Mouse (Mus musculus): ENCODE results near the gene Tgfb2. TPM values are rescaled to one million over a fixed set of nuclear protein-coding genes. Genes with fewer than 3 reads are reported as not detected.

The Tgfb2 gene
- 0.81 and 0.99 TPM in 2 replicates for polyA plus RNA-seq (2015; fragmentation: Nextera tagmentation; extraction: Ambion mirVana)

GRCm38 (mm10) chr1:186705915-186706248, at the start of gene Tgfb2:
Gene Tgfb2 (minus strand): TSS chr1:186705989.
- no peaks in the 10 kb centered on the region for H3K36me3 ChIP-seq (replicated peaks; ENCODE audit: insufficient read depth, low read length)
- H3K4me3 ChIP-seq (ENCODE audit: low read depth, low read length): peak within 1 kb of the TSS; percentile 58
- H3K9ac ChIP-seq (replicated peaks): peak within 1 kb of the TSS; percentile 51
- no peak for TF ChIP-seq CTCF (IDR thresholded peaks at IDR 0.05; ENCODE audit: low read depth)
- TF ChIP-seq EP300 (IDR thresholded peaks at IDR 0.05; ENCODE audit: low read depth): no peak
- H3K4me1 ChIP-seq (ENCODE audit: insufficient read depth): peaks cover 11% of the 10 kb centered on the region; the same call in 1 of the 2 replicates
- peak within 1 kb of the TSS; percentile 87 for H3K4me2 ChIP-seq (ENCODE audit: low read depth, low read length)
- no peaks in the 10 kb centered on the region for H3K9me3 ChIP-seq (ENCODE audit: low read length)
- 5% methylated on average over 12 of the region's 12 CpGs for whole genome bisulfite sequencing (ENCODE audit: insufficient replicate concordance)
- peaks cover 29% of the 10 kb centered on the region for H3K27me3 ChIP-seq (ENCODE audit: insufficient read depth, low read length)
- H3K27ac ChIP-seq (ENCODE audit: low read depth): no peak within 1 kb of the TSS
- no peak for DNase-seq
- no peak for ATAC-seq

- Histone ChIP-seq H3K4me3 (ENCODE audit: low read depth, low read length) (peak overlapping the region; percentile 74), H3K9me3 (ENCODE audit: low read length) (no peaks in the 10 kb centered on the region), H3K4me2 (ENCODE audit: low read depth, low read length) (peak overlapping the region; percentile 83), H3K27ac (ENCODE audit: low read depth) (peak overlapping the region; percentile 85), H3K9ac (replicated peaks) (peak overlapping the region; percentile 83), H3K27me3 (ENCODE audit: insufficient read depth, low read length) (no peaks in the 10 kb centered on the region), H3K36me3 (replicated peaks; ENCODE audit: insufficient read depth, low read length) (no peaks in the 10 kb centered on the region), H3K4me1 (ENCODE audit: insufficient read depth) (peaks cover 10% of the 10 kb centered on the region)
- no peak for DNase-seq
- peak; percentile 50 for ATAC-seq
- TF ChIP-seq CTCF (IDR thresholded peaks at IDR 0.05; ENCODE audit: low read depth) (no peak), EP300 (IDR thresholded peaks at IDR 0.05; ENCODE audit: low read depth) (no peak)
- 38% methylated on average over 10 of the region's 10 CpGs for WGBS (ENCODE audit: insufficient replicate concordance)
Measured at GRCm38 (mm10) chr1:186749675-186750283, 44.0 kb upstream of the Tgfb2 start.

GRCm38 (mm10) chr1:186748724-186749653, 43.2 kb upstream of the Tgfb2 start, which contains the start of gene Rrp15:
Gene Rrp15 (minus strand): TSS chr1:186749358.
- peak within 1 kb of the TSS; percentile 85 for H3K27ac ChIP-seq (ENCODE audit: low read depth)
- H3K9ac ChIP-seq (replicated peaks): peak within 1 kb of the TSS; percentile 83
- H3K9me3 ChIP-seq (ENCODE audit: low read length): no peaks in the 10 kb centered on the region
- 0 out of 2 replicates have a peak, but pooled peaks have one; percentile 8 for TF ChIP-seq EP300 (IDR thresholded peaks at IDR 0.05; ENCODE audit: low read depth)
- no peak for TF ChIP-seq CTCF (IDR thresholded peaks at IDR 0.05; ENCODE audit: low read depth)
- H3K36me3 ChIP-seq (replicated peaks; ENCODE audit: insufficient read depth, low read length): no peaks in the 10 kb centered on the region
- ATAC-seq (peak; percentile 93), DNase-seq (peak; percentile 89)
- no peaks in the 10 kb centered on the region for H3K27me3 ChIP-seq (ENCODE audit: insufficient read depth, low read length)
- H3K4me2 ChIP-seq (ENCODE audit: low read depth, low read length): peak within 1 kb of the TSS; percentile 83
- 1% methylated on average over 46 of the region's 46 CpGs for WGBS (ENCODE audit: insufficient replicate concordance)
- peak within 1 kb of the TSS; percentile 74 for H3K4me3 ChIP-seq (ENCODE audit: low read depth, low read length)
- H3K4me1 ChIP-seq (ENCODE audit: insufficient read depth): peaks cover 10% of the 10 kb centered on the region

- ATAC-seq (no peak), DNase-seq (no peak)
- TF ChIP-seq EP300 (IDR thresholded peaks at IDR 0.05; ENCODE audit: low read depth): no peak
- TF ChIP-seq CTCF (IDR thresholded peaks at IDR 0.05; ENCODE audit: low read depth): no peak
- no peaks in the 10 kb centered on the region for H3K9me3 ChIP-seq (ENCODE audit: low read length)
- 80% methylated on average over 7 of the region's 7 CpGs for WGBS (ENCODE audit: insufficient replicate concordance)
- H3K9ac ChIP-seq (replicated peaks): no peak overlapping the region
- H3K4me2 ChIP-seq (ENCODE audit: low read depth, low read length): no peak overlapping the region
- H3K27ac ChIP-seq (ENCODE audit: low read depth): no peak overlapping the region
- no peaks in the 10 kb centered on the region for H3K4me1 ChIP-seq (ENCODE audit: insufficient read depth)
- H3K27me3 ChIP-seq (ENCODE audit: insufficient read depth, low read length): no peaks in the 10 kb centered on the region
- H3K4me3 ChIP-seq (ENCODE audit: low read depth, low read length): no peak overlapping the region
- peaks cover 25% of the 10 kb centered on the region for H3K36me3 ChIP-seq (replicated peaks; ENCODE audit: insufficient read depth, low read length)
Measured at GRCm38 (mm10) chr1:186739828-186740227, 34.0 kb upstream of the Tgfb2 start.

GRCm38 (mm10) chr1:186735537-186735936, 29.7 kb upstream of the Tgfb2 start:
- H3K36me3 ChIP-seq (replicated peaks; ENCODE audit: insufficient read depth, low read length): peaks cover 25% of the 10 kb centered on the region
- no peak overlapping the region for H3K4me3 ChIP-seq (ENCODE audit: low read depth, low read length)
- H3K4me1 ChIP-seq (ENCODE audit: insufficient read depth): no peaks in the 10 kb centered on the region
- H3K27ac ChIP-seq (ENCODE audit: low read depth): no peak overlapping the region
- no peaks in the 10 kb centered on the region for H3K27me3 ChIP-seq (ENCODE audit: insufficient read depth, low read length)
- no peaks in the 10 kb centered on the region for H3K9me3 ChIP-seq (ENCODE audit: low read length)
- 75% methylated on average over 5 of the region's 5 CpGs for WGBS (ENCODE audit: insufficient replicate concordance)
- ATAC-seq (peak; percentile 62), DNase-seq (peak; percentile 20)
- TF ChIP-seq EP300 (IDR thresholded peaks at IDR 0.05; ENCODE audit: low read depth) (no peak), CTCF (IDR thresholded peaks at IDR 0.05; ENCODE audit: low read depth) (no peak)
- H3K9ac ChIP-seq (replicated peaks): no peak overlapping the region
- H3K4me2 ChIP-seq (ENCODE audit: low read depth, low read length): no peak overlapping the region

- Histone ChIP-seq H3K36me3 (replicated peaks; ENCODE audit: insufficient read depth, low read length) (peaks cover 19% of the 10 kb centered on the region), H3K4me1 (ENCODE audit: insufficient read depth) (no peaks in the 10 kb centered on the region), H3K27me3 (ENCODE audit: insufficient read depth, low read length) (no peaks in the 10 kb centered on the region), H3K27ac (ENCODE audit: low read depth) (no peak overlapping the region), H3K9ac (replicated peaks) (no peak overlapping the region), H3K4me3 (ENCODE audit: low read depth, low read length) (no peak overlapping the region), H3K9me3 (ENCODE audit: low read length) (no peaks in the 10 kb centered on the region), H3K4me2 (ENCODE audit: low read depth, low read length) (no peak overlapping the region)
- no peak for TF ChIP-seq CTCF (IDR thresholded peaks at IDR 0.05; ENCODE audit: low read depth)
- no peak for TF ChIP-seq EP300 (IDR thresholded peaks at IDR 0.05; ENCODE audit: low read depth)
- no peak for ATAC-seq
- no peak for DNase-seq
- WGBS (ENCODE audit: insufficient replicate concordance): 87% methylated on average over 8 of the region's 8 CpGs
Measured at GRCm38 (mm10) chr1:186733052-186733451, 27.3 kb upstream of the Tgfb2 start.
